Mouse (Mus musculus) urinary bladder, postnatal 14 days (tissue): ENCODE data around the gene Arhgef6.
A peak's percentile ranks its signal among the peaks of the same experiment; 100 is the strongest.

Experiments
- DNase-seq: peaks from one replicate; pipeline ENCODE4 v3.0.0; 2021; ENCODE audit warnings: low spot score

Arhgef6 gene

GRCm38 (mm10) chrX:57303188-57303878 lies 35.2 kb downstream of the Arhgef6 start:
- DNase-seq, result no peak

- DNase-seq, result peak; percentile 7
Observed at GRCm38 (mm10) chrX:57298946-57299345, 39.6 kb downstream of the Arhgef6 start.

- DNase-seq, result no peak
Observed at GRCm38 (mm10) chrX:57288458-57288857, 50.1 kb downstream of the Arhgef6 start.

- DNase-seq, result no peak
Observed at GRCm38 (mm10) chrX:57286281-57286680, 52.2 kb downstream of the Arhgef6 start.

- no peak for DNase-seq
Observed at GRCm38 (mm10) chrX:57282184-57282583, 56.3 kb downstream of the Arhgef6 start.

- no peak for DNase-seq
Observed at GRCm38 (mm10) chrX:57277560-57278335, 60.8 kb downstream of the Arhgef6 start.

- no peak for DNase-seq
Observed at GRCm38 (mm10) chrX:57263515-57263914, 75.0 kb downstream of the Arhgef6 start.

GRCm38 (mm10) chrX:57260744-57261143 lies 77.8 kb downstream of the Arhgef6 start:
- no peak for DNase-seq

- DNase-seq, result no peak
Observed at GRCm38 (mm10) chrX:57253329-57254055, 85.0 kb downstream of the Arhgef6 start.

GRCm38 (mm10) chrX:57238572-57238971 lies 100.0 kb downstream of the Arhgef6 start:
- DNase-seq, result no peak

GRCm38 (mm10) chrX:57235982-57236381 lies 102.5 kb downstream of the Arhgef6 start:
- DNase-seq, result no peak

GRCm38 (mm10) chrX:57233596-57233995 lies 104.9 kb downstream of the Arhgef6 start:
- no peak for DNase-seq

GRCm38 (mm10) chrX:57228178-57228577 lies 110.4 kb downstream of the Arhgef6 start:
- DNase-seq, result no peak

GRCm38 (mm10) chrX:57223301-57223700 lies 115.2 kb downstream of the Arhgef6 start:
- peak; percentile 6 for DNase-seq

- no peak for DNase-seq
Observed at GRCm38 (mm10) chrX:57221881-57222280, 116.6 kb downstream of the Arhgef6 start.

GRCm38 (mm10) chrX:57219563-57219962 lies 119.0 kb downstream of the Arhgef6 start:
- no peak for DNase-seq

GRCm38 (mm10) chrX:57216271-57216670 lies 122.3 kb downstream of the Arhgef6 start:
- DNase-seq, result no peak

GRCm38 (mm10) chrX:57215495-57215894 lies 123.0 kb downstream of the Arhgef6 start:
- no peak for DNase-seq

GRCm38 (mm10) chrX:57212862-57213261 lies 125.7 kb downstream of the Arhgef6 start:
- no peak for DNase-seq

GRCm38 (mm10) chrX:57211876-57212275 lies 126.7 kb downstream of the Arhgef6 start, which contains the start of gene Cd40lg:
TSS of gene Cd40lg (plus strand) at chrX:57212143.
- no peak for DNase-seq

GRCm38 (mm10) chrX:57210591-57210990 lies 127.9 kb downstream of the Arhgef6 start:
- no peak for DNase-seq

GRCm38 (mm10) chrX:57200397-57200796 lies 138.1 kb downstream of the Arhgef6 start:
- no peak for DNase-seq

- no peak for DNase-seq
Observed at GRCm38 (mm10) chrX:57198036-57198435, 140.5 kb downstream of the Arhgef6 start.
